Mouse (Mus musculus): Measurements from ENCODE around the gene Nat10.
A peak's percentile ranks its signal among the peaks of the same experiment; 100 is the strongest.

Gene Nat10

GRCm38 (mm10) chr2:103746096-103746495 lies 15.0 kb downstream of the Nat10 start:
- DNase-seq (ENCODE audit: low read depth, low spot score): no peak

- DNase-seq (ENCODE audit: low read depth, low spot score): no peak
Observed at GRCm38 (mm10) chr2:103745481-103745880, 15.6 kb downstream of the Nat10 start.

- DNase-seq (ENCODE audit: low read depth, low spot score): no peak
Observed at GRCm38 (mm10) chr2:103743988-103744387, 17.1 kb downstream of the Nat10 start.

GRCm38 (mm10) chr2:103743536-103743935 lies 17.5 kb downstream of the Nat10 start:
- no peak for DNase-seq (ENCODE audit: low read depth, low spot score)

- DNase-seq (ENCODE audit: low read depth, low spot score): no peak
Observed at GRCm38 (mm10) chr2:103742821-103743220, 18.2 kb downstream of the Nat10 start.

GRCm38 (mm10) chr2:103731423-103731822 lies 29.6 kb downstream of the Nat10 start:
- DNase-seq (ENCODE audit: low read depth, low spot score): no peak

- DNase-seq (ENCODE audit: low read depth, low spot score): peak; percentile 78
Observed at GRCm38 (mm10) chr2:103730999-103731398, 30.1 kb downstream of the Nat10 start.

GRCm38 (mm10) chr2:103728027-103728540 lies 33.0 kb downstream of the Nat10 start:
- DNase-seq (ENCODE audit: low read depth, low spot score): no peak

- DNase-seq (ENCODE audit: low read depth, low spot score): no peak
Observed at GRCm38 (mm10) chr2:103724521-103724920, 36.5 kb downstream of the Nat10 start.

GRCm38 (mm10) chr2:103719292-103719646 lies 41.8 kb downstream of the Nat10 start:
- no peak for DNase-seq (ENCODE audit: low read depth, low spot score)

- DNase-seq (ENCODE audit: low read depth, low spot score): peak; percentile 12
Observed at GRCm38 (mm10) chr2:103718594-103719291, 42.3 kb downstream of the Nat10 start.

- DNase-seq (ENCODE audit: low read depth, low spot score): no peak
Observed at GRCm38 (mm10) chr2:103714412-103714811, 46.7 kb downstream of the Nat10 start.

- DNase-seq (ENCODE audit: low read depth, low spot score): no peak
Observed at GRCm38 (mm10) chr2:103713831-103714230, 47.2 kb downstream of the Nat10 start.

- no peak for DNase-seq (ENCODE audit: low read depth, low spot score)
Observed at GRCm38 (mm10) chr2:103710849-103711248, 50.2 kb downstream of the Nat10 start.

GRCm38 (mm10) chr2:103707056-103707776 lies 53.9 kb downstream of the Nat10 start:
- DNase-seq (ENCODE audit: low read depth, low spot score): no peak

- DNase-seq (ENCODE audit: low read depth, low spot score): peak; percentile 53
Observed at GRCm38 (mm10) chr2:103706226-103706625, 54.8 kb downstream of the Nat10 start.

- DNase-seq (ENCODE audit: low read depth, low spot score): no peak
Observed at GRCm38 (mm10) chr2:103705826-103706225, 55.2 kb downstream of the Nat10 start.

- no peak for DNase-seq (ENCODE audit: low read depth, low spot score)
Observed at GRCm38 (mm10) chr2:103703865-103704264, 57.2 kb downstream of the Nat10 start.

- no peak for DNase-seq (ENCODE audit: low read depth, low spot score)
Observed at GRCm38 (mm10) chr2:103703336-103703735, 57.7 kb downstream of the Nat10 start.

GRCm38 (mm10) chr2:103700514-103700913 lies 60.6 kb downstream of the Nat10 start:
- no peak for DNase-seq (ENCODE audit: low read depth, low spot score)

GRCm38 (mm10) chr2:103696177-103696576 lies 64.9 kb downstream of the Nat10 start:
- DNase-seq (ENCODE audit: low read depth, low spot score): no peak

- DNase-seq (ENCODE audit: low read depth, low spot score): no peak
Observed at GRCm38 (mm10) chr2:103694777-103695563, 66.1 kb downstream of the Nat10 start.
